ENCODE assay signal across 8 mouse cellular contexts in genomic region chr13:63990480-63990958, GRCm38 (mm10).
DNase-seq lines count a peak whose midpoint lies in the region; ATAC-seq and TF ChIP-seq lines count a peak whose summit lies in the region.

No protein-coding gene starts in this region.

- ATAC-seq in forebrain, embryonic 13.5 days: no peak
- ATAC-seq in intestine, postnatal 0 days: no peak
- ATAC-seq in inflammation-experienced regulatory T-cells, adult 6 months: no peak
- ATAC-seq in erythroid progenitor cell, adult 5-6 weeks (replicated peaks; ENCODE audit: low FRiP score, poor library complexity, severe bottlenecking): no peak

- H3K4me3 ChIP-seq in forebrain, embryonic 13.5 days: no peak overlapping the region
- H3K4me3 ChIP-seq in intestine, postnatal 0 days (ENCODE audit: low read depth, low read length): no peak overlapping the region

- 27% methylated on average over 8 of the region's 8 CpGs for WGBS in forebrain, embryonic 13.5 days
- 23% methylated on average over 8 of the region's 8 CpGs for WGBS in intestine, postnatal 0 days

- H3K9me3 ChIP-seq in forebrain, embryonic 13.5 days (replicated peaks): no peaks in the 10 kb centered on the region
- H3K9me3 ChIP-seq in intestine, postnatal 0 days (ENCODE audit: control insufficient read depth): no peaks in the 10 kb centered on the region

- H3K27ac ChIP-seq in forebrain, embryonic 13.5 days: no peak overlapping the region
- peak overlapping the region; percentile 62 for H3K27ac ChIP-seq in intestine, postnatal 0 days (ENCODE audit: low read depth, low read length)

- H3K4me1 ChIP-seq in forebrain, embryonic 13.5 days: peaks cover 16% of the 10 kb centered on the region
- H3K4me1 ChIP-seq in intestine, postnatal 0 days (replicated peaks; ENCODE audit: control insufficient read depth, insufficient read depth, low read length): 0 out of 2 replicates have a peak, but pooled peaks cover 6% of the 10 kb centered on the region

- peaks cover 88% of the 10 kb centered on the region for H3K27me3 ChIP-seq in forebrain, embryonic 13.5 days
- H3K27me3 ChIP-seq in intestine, postnatal 0 days (replicated peaks; ENCODE audit: control insufficient read depth, insufficient read depth, low read length): no peaks in the 10 kb centered on the region

- intact Hi-C loops in left cerebral cortex, postnatal 4 days (cut with DNase I): no loop called here

- peak; percentile 72 for TF ChIP-seq CTCF in intestine, postnatal 0 days (IDR thresholded peaks at IDR 0.05; ENCODE audit: low read depth)

- H3K4me2 ChIP-seq in forebrain, embryonic 13.5 days: peak overlapping the region; percentile 30; the same call in 1 of the 2 replicates
- no peak overlapping the region for H3K4me2 ChIP-seq in intestine, postnatal 0 days (replicated peaks; ENCODE audit: low read depth)

- H3K9ac ChIP-seq in forebrain, embryonic 13.5 days: no peak overlapping the region
- no peak overlapping the region for H3K9ac ChIP-seq in intestine, postnatal 0 days (ENCODE audit: low read depth, low read length)

- H3K36me3 ChIP-seq in forebrain, embryonic 13.5 days (ENCODE audit: poor library complexity, severe bottlenecking): no peaks in the 10 kb centered on the region
- H3K36me3 ChIP-seq in intestine, postnatal 0 days (ENCODE audit: control insufficient read depth, insufficient read depth): no peaks in the 10 kb centered on the region

- peak; percentile 15 for DNase-seq in left cerebral cortex, postnatal 4 days
- no peak for DNase-seq in left cerebral cortex, adult 9 months (ENCODE audit: low spot score in 2 of 2)
- peak; percentile 74 for DNase-seq in lung, postnatal 10 days
- DNase-seq in left cerebral cortex, adult 8-10 months (ENCODE audit: low spot score in 2 of 2): no peak

Comparison
In these comparisons a context has a peak if more than half of its experiments do, and no peak if none do; other contexts are left out.
1. DNase-seq: peak in left cerebral cortex, postnatal 4 days (single experiment) and lung, postnatal 10 days (single experiment); none in left cerebral cortex, adult 9 months (0 of 2) and left cerebral cortex, adult 8-10 months (0 of 2).